Mouse (Mus musculus): Measurements from ENCODE around the gene Drg1. TPM values are rescaled to one million over a fixed set of nuclear protein-coding genes. Genes with fewer than 3 reads are reported as not detected.
"Not testable (repeated sequence)": the region's sequence is repeated elsewhere in the genome, so short reads cannot be mapped to it uniquely, and the experiment has no call there.

Drg1 gene
- polyA plus RNA-seq, 1 experiment from 2014 or later: 283 TPM

DNA sequence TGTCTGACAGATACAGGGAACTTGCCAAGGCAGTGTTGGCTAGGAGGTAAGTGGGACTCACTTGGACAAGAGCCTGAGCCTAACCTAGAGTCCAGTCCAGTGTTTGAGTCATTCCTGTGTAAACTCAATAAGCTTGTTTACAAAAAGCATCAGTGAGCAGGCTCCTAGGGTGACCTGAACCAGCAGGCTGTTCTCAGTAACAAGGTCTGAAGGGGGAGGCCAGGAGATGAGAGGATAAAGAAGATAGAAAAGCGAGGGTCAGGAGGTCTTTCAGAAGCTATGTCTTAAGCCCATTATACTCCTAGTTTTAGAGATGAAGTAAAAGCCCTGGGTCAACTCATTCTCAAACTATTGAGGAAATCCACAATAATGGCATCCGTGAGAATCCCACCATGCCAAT, 104.8 kb downstream of the Drg1 start:
- H3K4me1 ChIP-seq (ENCODE audit: control insufficient read depth, insufficient read depth, low read length); H3K27ac ChIP-seq (ENCODE audit: low read depth, low read length); H3K4me2 ChIP-seq (ENCODE audit: low read length); H3K9me3 ChIP-seq (replicated peaks; ENCODE audit: control insufficient read depth, low read length); ATAC-seq; H3K36me3 ChIP-seq (ENCODE audit: control insufficient read depth, insufficient read depth, low read length); H3K27me3 ChIP-seq (replicated peaks; ENCODE audit: control insufficient read depth, insufficient read depth, low read length); H3K9ac ChIP-seq (ENCODE audit: low read length); DNase-seq (ENCODE audit: low spot score); H3K4me3 ChIP-seq (ENCODE audit: low read depth, low read length): not testable (repeated sequence)
- 58% methylated on average over 1 of the region's 2 CpGs for WGBS

DNA sequence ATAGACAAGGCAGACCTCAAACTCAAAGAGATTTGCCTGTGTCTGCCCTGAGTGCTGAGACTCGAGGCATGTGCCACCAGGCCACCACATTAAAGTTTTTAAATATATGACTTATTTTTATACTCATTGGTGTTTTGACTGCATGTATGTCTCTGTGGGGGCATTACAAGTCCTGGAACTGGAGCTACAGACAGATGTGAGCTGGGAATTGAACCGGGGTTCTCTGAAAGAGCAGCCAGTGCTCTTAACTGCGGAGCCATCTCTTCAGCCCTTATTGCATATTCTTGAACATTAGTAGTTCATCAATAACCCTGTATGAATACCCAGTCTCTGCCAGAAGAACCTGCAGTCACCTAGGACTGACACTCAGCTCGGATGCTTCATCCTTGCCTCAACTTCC, 107.4 kb downstream of the Drg1 start:
- not testable (repeated sequence) for H3K27ac ChIP-seq (ENCODE audit: low read depth, low read length); H3K9me3 ChIP-seq (replicated peaks; ENCODE audit: control insufficient read depth, low read length); H3K4me2 ChIP-seq (ENCODE audit: low read length); H3K4me1 ChIP-seq (ENCODE audit: control insufficient read depth, insufficient read depth, low read length); H3K36me3 ChIP-seq (ENCODE audit: control insufficient read depth, insufficient read depth, low read length); ATAC-seq; H3K27me3 ChIP-seq (replicated peaks; ENCODE audit: control insufficient read depth, insufficient read depth, low read length); H3K4me3 ChIP-seq (ENCODE audit: low read depth, low read length); H3K9ac ChIP-seq (ENCODE audit: low read length); DNase-seq (ENCODE audit: low spot score)
- 94% methylated on average over 4 of the region's 4 CpGs for WGBS

DNA sequence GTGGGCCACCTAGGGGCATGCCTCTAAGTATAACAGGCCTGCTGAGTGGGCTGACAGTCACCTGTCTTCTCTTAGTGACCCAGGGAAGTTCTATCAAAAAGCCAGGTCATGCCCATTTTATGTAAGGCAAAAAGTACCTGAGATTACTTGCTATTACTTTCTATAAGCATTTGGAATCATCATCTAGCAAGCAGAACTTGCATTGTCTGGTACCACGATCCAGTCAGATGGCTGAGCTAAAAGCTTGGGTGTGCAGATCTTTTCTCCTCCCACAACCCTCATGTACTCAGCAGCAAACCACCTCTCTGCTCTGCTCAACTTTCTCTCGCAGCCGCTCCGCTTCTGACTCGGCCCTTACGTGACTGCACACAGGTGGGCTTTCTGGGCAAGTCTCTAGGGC, 108.2 kb downstream of the Drg1 start:
- H3K36me3 ChIP-seq (ENCODE audit: control insufficient read depth, insufficient read depth, low read length); ATAC-seq; H3K9me3 ChIP-seq (replicated peaks; ENCODE audit: control insufficient read depth, low read length); H3K27ac ChIP-seq (ENCODE audit: low read depth, low read length); H3K9ac ChIP-seq (ENCODE audit: low read length); H3K4me3 ChIP-seq (ENCODE audit: low read depth, low read length); H3K27me3 ChIP-seq (replicated peaks; ENCODE audit: control insufficient read depth, insufficient read depth, low read length); H3K4me1 ChIP-seq (ENCODE audit: control insufficient read depth, insufficient read depth, low read length); H3K4me2 ChIP-seq (ENCODE audit: low read length); DNase-seq (ENCODE audit: low spot score): not testable (repeated sequence)
- WGBS: 95% methylated on average over 6 of the region's 6 CpGs

DNA sequence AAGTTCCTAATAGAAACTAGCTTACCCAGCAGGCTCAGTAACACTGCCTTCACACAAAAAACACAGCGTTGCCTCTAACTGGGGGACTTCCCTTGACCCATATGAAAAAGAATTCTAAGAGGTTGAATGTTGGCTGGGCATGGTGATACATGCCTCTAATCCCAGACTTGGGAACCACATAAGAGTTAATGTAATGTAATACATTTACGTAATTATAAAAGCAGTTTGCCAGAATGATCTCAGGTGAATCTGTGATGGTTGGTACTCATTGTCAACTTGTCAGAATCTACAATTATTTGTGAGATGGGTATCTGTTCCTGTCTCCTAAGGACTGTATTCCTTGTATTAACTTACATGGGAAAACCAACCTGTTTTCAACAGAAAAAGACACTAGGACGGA, 109.2 kb downstream of the Drg1 start:
- WGBS: 81% methylated on average over 2 of the region's 3 CpGs

DNA sequence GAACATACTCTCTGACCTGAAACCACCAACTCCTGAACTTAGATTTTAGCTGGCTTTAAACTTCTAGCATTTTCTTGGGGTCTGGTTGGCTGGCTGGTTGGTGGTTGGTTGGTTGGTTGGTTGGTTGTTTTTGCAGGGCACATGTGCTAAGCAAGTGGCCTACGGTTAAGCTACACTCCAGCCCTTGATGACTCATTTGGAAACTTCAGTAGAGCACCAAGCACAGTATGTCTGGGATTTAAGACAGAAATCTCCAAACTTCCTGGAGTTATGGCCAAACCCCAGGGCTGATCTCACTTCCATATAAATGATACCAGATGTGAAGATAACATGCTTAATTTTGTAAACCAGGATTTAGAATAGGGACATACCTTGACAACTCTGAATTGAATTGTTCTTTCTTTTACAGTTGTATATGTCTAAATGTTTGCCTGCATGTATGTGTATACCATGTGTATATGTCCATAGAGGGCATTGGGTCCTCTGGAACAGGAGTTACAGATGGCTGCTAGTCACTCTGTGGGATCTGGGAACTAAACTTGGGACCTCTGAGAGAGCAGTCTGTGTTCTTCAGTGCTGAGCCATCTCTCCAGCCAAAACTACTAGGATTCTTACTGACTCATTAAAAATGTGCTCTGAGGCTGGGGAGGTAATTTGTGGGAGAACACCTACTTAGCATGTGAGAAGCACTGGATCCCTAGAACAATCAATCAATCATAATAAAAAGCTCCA, 112.4 kb downstream of the Drg1 start:
- H3K4me2 ChIP-seq (ENCODE audit: low read length); H3K4me1 ChIP-seq (ENCODE audit: control insufficient read depth, insufficient read depth, low read length); H3K9ac ChIP-seq (ENCODE audit: low read length); H3K4me3 ChIP-seq (ENCODE audit: low read depth, low read length); H3K9me3 ChIP-seq (replicated peaks; ENCODE audit: control insufficient read depth, low read length); H3K27me3 ChIP-seq (replicated peaks; ENCODE audit: control insufficient read depth, insufficient read depth, low read length); H3K36me3 ChIP-seq (ENCODE audit: control insufficient read depth, insufficient read depth, low read length); H3K27ac ChIP-seq (ENCODE audit: low read depth, low read length): not testable (repeated sequence)
- ATAC-seq (peak; percentile 29), DNase-seq (ENCODE audit: low spot score) (peak; percentile 7)
- 74% methylated on average over 1 of the region's 1 CpGs for WGBS

More for the DNA sequence above, 109.2 kb downstream of the Drg1 start:
- H3K9me3 ChIP-seq (replicated peaks; ENCODE audit: control insufficient read depth, low read length); ATAC-seq; H3K9ac ChIP-seq (ENCODE audit: low read length); H3K4me3 ChIP-seq (ENCODE audit: low read depth, low read length); H3K4me2 ChIP-seq (ENCODE audit: low read length); DNase-seq (ENCODE audit: low spot score); H3K4me1 ChIP-seq (ENCODE audit: control insufficient read depth, insufficient read depth, low read length); H3K27ac ChIP-seq (ENCODE audit: low read depth, low read length); H3K27me3 ChIP-seq (replicated peaks; ENCODE audit: control insufficient read depth, insufficient read depth, low read length); H3K36me3 ChIP-seq (ENCODE audit: control insufficient read depth, insufficient read depth, low read length): not testable (repeated sequence)

DNA sequence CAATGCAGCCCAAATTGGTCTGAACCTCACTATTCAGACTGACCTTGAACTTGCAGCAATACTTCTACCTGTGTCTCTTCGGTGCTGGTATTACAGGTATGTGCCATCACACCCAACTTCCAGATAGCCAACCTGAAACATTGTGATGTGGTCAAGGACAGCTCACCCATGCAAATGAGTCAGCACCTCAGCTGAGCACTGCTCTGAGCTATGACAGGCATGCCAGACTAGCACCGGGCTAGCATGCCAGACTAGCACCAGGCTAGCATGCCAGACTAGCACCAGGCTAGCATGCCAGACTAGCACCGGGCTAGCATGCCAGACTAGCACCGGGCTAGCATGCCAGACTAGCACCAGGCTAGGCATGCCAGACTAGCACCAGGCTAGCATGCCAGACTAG, 114.9 kb downstream of the Drg1 start:
- H3K9me3 ChIP-seq (replicated peaks; ENCODE audit: control insufficient read depth, low read length); H3K4me3 ChIP-seq (ENCODE audit: low read depth, low read length); DNase-seq (ENCODE audit: low spot score); H3K9ac ChIP-seq (ENCODE audit: low read length); H3K4me1 ChIP-seq (ENCODE audit: control insufficient read depth, insufficient read depth, low read length); ATAC-seq; H3K27me3 ChIP-seq (replicated peaks; ENCODE audit: control insufficient read depth, insufficient read depth, low read length); H3K27ac ChIP-seq (ENCODE audit: low read depth, low read length); H3K4me2 ChIP-seq (ENCODE audit: low read length); H3K36me3 ChIP-seq (ENCODE audit: control insufficient read depth, insufficient read depth, low read length): not testable (repeated sequence)
- 88% methylated on average over 4 of the region's 4 CpGs for WGBS

DNA sequence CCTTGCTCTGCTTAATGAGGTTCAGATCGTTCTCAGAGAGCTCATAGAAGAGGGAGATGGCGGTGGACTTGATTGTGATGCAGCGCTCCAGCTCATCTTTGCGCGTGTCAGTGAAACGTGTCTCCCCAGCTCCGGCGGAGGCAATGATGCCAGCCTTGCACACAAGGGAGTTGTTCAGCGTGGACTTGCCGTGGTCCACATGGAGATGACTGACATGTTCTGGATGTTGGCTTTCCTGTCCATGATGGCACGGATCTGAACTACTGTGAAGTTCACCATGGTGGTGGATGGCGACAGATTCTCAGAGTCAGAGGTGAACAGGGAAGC, 115.6 kb downstream of the Drg1 start:
- not testable (repeated sequence) for H3K4me3 ChIP-seq (ENCODE audit: low read depth, low read length); ATAC-seq; H3K27ac ChIP-seq (ENCODE audit: low read depth, low read length); H3K9me3 ChIP-seq (replicated peaks; ENCODE audit: control insufficient read depth, low read length); H3K27me3 ChIP-seq (replicated peaks; ENCODE audit: control insufficient read depth, insufficient read depth, low read length); H3K4me2 ChIP-seq (ENCODE audit: low read length); H3K9ac ChIP-seq (ENCODE audit: low read length); H3K4me1 ChIP-seq (ENCODE audit: control insufficient read depth, insufficient read depth, low read length); H3K36me3 ChIP-seq (ENCODE audit: control insufficient read depth, insufficient read depth, low read length); DNase-seq (ENCODE audit: low spot score)
- WGBS: 96% methylated on average over 11 of the region's 12 CpGs

DNA sequence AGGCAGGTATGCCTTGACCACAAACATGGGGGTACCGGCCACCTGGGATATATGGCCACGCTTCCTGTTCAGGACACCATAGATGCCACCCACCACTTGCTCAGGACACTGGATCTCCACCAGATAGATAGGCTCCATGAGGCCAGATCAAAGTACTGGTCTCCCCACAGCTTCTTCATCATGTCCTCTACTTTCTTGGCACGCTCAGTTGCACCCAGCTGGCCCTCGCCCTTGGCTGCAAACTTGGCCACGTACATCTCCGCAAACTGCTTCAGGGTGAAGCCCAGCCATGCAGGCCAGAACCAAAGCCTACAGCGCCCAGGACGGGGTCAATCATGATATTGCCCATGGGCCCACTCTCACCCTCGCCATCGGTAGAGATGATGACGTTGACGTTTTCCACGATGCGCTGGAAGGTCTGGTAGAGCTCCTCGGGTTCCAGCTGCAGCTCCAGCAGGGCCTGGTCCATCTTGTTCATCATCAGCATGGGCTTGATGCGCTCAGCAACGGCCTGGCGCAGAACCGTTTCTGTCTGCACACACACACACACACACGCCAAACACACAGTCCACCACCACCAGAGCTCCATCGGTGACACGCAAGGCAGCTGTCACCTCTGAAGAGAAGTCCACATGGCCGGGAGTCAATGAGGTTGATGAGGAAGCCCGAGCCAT, 116.1 kb downstream of the Drg1 start:
- not testable (repeated sequence) for H3K9me3 ChIP-seq (replicated peaks; ENCODE audit: control insufficient read depth, low read length); H3K4me3 ChIP-seq (ENCODE audit: low read depth, low read length); H3K4me1 ChIP-seq (ENCODE audit: control insufficient read depth, insufficient read depth, low read length); DNase-seq (ENCODE audit: low spot score); H3K9ac ChIP-seq (ENCODE audit: low read length); ATAC-seq; H3K27ac ChIP-seq (ENCODE audit: low read depth, low read length); H3K36me3 ChIP-seq (ENCODE audit: control insufficient read depth, insufficient read depth, low read length); H3K27me3 ChIP-seq (replicated peaks; ENCODE audit: control insufficient read depth, insufficient read depth, low read length); H3K4me2 ChIP-seq (ENCODE audit: low read length)
- WGBS: 96% methylated on average over 21 of the region's 24 CpGs

DNA sequence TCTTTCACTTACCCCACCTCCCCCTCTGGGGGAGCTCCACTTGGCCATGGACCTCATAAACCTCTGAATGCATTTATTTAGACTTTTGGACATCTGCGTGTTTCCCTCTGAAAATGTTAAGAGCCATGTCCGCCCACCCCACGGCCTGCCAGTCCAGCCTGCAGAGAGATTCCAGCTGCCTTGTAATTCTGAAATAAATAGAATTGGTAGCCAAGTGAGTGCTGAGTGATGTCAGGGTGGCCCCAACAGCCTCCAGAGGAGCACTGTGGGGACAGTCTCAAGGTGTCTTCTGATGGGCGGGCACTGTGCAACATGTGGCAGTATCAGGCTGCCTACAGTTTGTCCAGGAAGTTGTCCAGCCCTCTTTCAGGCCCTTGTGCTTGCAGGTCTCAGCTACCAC, 116.7 kb downstream of the Drg1 start:
- not testable (repeated sequence) for H3K36me3 ChIP-seq (ENCODE audit: control insufficient read depth, insufficient read depth, low read length); H3K9ac ChIP-seq (ENCODE audit: low read length); H3K9me3 ChIP-seq (replicated peaks; ENCODE audit: control insufficient read depth, low read length); H3K4me1 ChIP-seq (ENCODE audit: control insufficient read depth, insufficient read depth, low read length); H3K27me3 ChIP-seq (replicated peaks; ENCODE audit: control insufficient read depth, insufficient read depth, low read length); ATAC-seq; H3K27ac ChIP-seq (ENCODE audit: low read depth, low read length); H3K4me3 ChIP-seq (ENCODE audit: low read depth, low read length); DNase-seq (ENCODE audit: low spot score); H3K4me2 ChIP-seq (ENCODE audit: low read length)
- WGBS: 90% methylated on average over 4 of the region's 4 CpGs

All from forebrain, embryonic 14.5 days (tissue).